In the genomic region with DNA sequence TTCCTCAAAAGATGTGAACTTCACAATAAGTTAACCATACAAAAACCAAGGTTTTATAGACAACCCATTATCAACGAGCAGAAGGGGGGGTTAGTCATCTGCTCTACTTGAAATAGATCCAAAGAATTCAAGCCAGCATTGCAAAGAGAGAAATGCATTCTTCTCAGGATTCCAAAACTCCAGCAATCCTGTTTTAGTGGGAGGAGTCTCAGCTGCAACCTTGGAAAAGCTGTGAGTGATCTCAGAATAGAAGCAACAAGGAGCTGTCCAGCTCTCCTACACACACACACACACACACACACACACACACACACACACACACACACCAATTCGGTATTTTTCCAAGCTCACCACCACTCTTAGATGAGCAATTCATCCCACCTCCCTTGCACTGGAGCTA, we compare ENCODE assay signal across 9 mouse cellular contexts.
DNase-seq lines count a peak whose midpoint lies in the region.
"Had no signal": no experiment of that assay in that cellular context is flagged by ENCODE, and none has a peak within 500 bp of the region (broad histone marks: within the 10 kb centered on the region; RNA-seq: fewer than 3 reads in every experiment).

No protein-coding gene starts in this region.

- DNase-seq in frontal cortex, postnatal 36 days (ENCODE audit: low spot score in 2 of 2) = peak; percentile 4 to 46
- DNase-seq in frontal cortex, postnatal 10 days (ENCODE audit: low spot score in 2 of 2) = no peak
- DNase-seq in left cerebral cortex, adult 18-20 months (ENCODE audit: low spot score in 2 of 2) = peak; percentile 19 to 21
- no peak for DNase-seq in left cerebral cortex, adult 11 months (ENCODE audit: low spot score)
- DNase-seq in Muller cell, postnatal 12 days (ENCODE audit: inconsistent ontology term) = peak; percentile 62
- DNase-seq in adrenal gland, postnatal 25 days = peak; percentile 18
- no peak for DNase-seq in retina, embryonic 14.5 days (ENCODE audit: low spot score)
- DNase-seq in thymus, adult 18-20 months = no peak
- DNase-seq: cerebellum, adult 8-10 months had no signal

Comparison
In these comparisons a context has a peak if more than half of its experiments do, and no peak if none do; other contexts are left out.
1. DNase-seq: peak in frontal cortex, postnatal 36 days (2 of 2), left cerebral cortex, adult 18-20 months (2 of 2), Muller cell, postnatal 12 days (single experiment) and adrenal gland, postnatal 25 days (single experiment); none in frontal cortex, postnatal 10 days (0 of 2), left cerebral cortex, adult 11 months (single experiment), retina, embryonic 14.5 days (single experiment) and thymus, adult 18-20 months (0 of 2).